Mouse (Mus musculus): ENCODE measurements around the gene Rab42. TPM values are rescaled to one million over a fixed set of nuclear protein-coding genes. Genes with fewer than 3 reads are reported as not detected.

Rab42 gene
- polyA plus RNA-seq, 1 experiment from 2014 or later, result 2.4 TPM

- Histone ChIP-seq H3K4me3 (replicated peaks) (no peak overlapping the region), H3K36me3 (peaks cover 17% of the 10 kb centered on the region), H3K9me3 (replicated peaks) (no peaks in the 10 kb centered on the region), H3K27ac (replicated peaks) (no peak overlapping the region), H3K27me3 (no peaks in the 10 kb centered on the region), H3K4me2 (replicated peaks) (no peak overlapping the region), H3K4me1 (peaks cover 17% of the 10 kb centered on the region), H3K9ac (no peak overlapping the region)
- WGBS, result 69% methylated on average over 3 of the region's 3 CpGs
- ATAC-seq (ENCODE audit: insufficient number of reproducible peaks, low FRiP score, low TSS enrichment, low read depth), result no peak
These were observed 48.2 kb downstream of the Rab42 start for GRCm38 (mm10) chr4:132254986-132255385.

- Histone ChIP-seq H3K9ac (no peak overlapping the region), H3K9me3 (replicated peaks) (no peaks in the 10 kb centered on the region), H3K36me3 (peaks cover 24% of the 10 kb centered on the region), H3K27ac (replicated peaks) (no peak overlapping the region), H3K4me1 (0 out of 2 replicates have a peak, but pooled peaks cover 4% of the 10 kb centered on the region), H3K4me2 (replicated peaks) (no peak overlapping the region), H3K27me3 (no peaks in the 10 kb centered on the region), H3K4me3 (replicated peaks) (no peak overlapping the region)
- 78% methylated on average over 2 of the region's 2 CpGs for WGBS
- ATAC-seq (ENCODE audit: insufficient number of reproducible peaks, low FRiP score, low TSS enrichment, low read depth), result no peak
These were observed 49.6 kb downstream of the Rab42 start for GRCm38 (mm10) chr4:132253622-132254021.

- H3K27me3 ChIP-seq, result no peaks in the 10 kb centered on the region
- H3K4me3 ChIP-seq (replicated peaks), result no peak overlapping the region
- no peak overlapping the region for H3K9ac ChIP-seq
- H3K27ac ChIP-seq (replicated peaks), result no peak overlapping the region
- no peaks in the 10 kb centered on the region for H3K9me3 ChIP-seq (replicated peaks)
- no peak for ATAC-seq (ENCODE audit: insufficient number of reproducible peaks, low FRiP score, low TSS enrichment, low read depth)
- WGBS, result 86% methylated on average over 8 of the region's 8 CpGs
- H3K4me1 ChIP-seq, result no peaks in the 10 kb centered on the region
- no peak overlapping the region for H3K4me2 ChIP-seq (replicated peaks)
- peaks cover 29% of the 10 kb centered on the region for H3K36me3 ChIP-seq
These were observed 50.1 kb downstream of the Rab42 start for GRCm38 (mm10) chr4:132253128-132253527.

Other genes with a start within 250 kb of the Rab42 start
- gene Gm10300, start 228.7 kb downstream of the Rab42 start, polyA plus RNA-seq (2015; fragmentation: Nextera tagmentation; extraction: Ambion mirVana), result 0.09 and 0.13 TPM in 2 replicates
- 58.0 and 58.2 TPM in 2 replicates for gene Epb41, start 228.1 kb downstream of the Rab42 start, polyA plus RNA-seq (2015; fragmentation: Nextera tagmentation; extraction: Ambion mirVana)
- gene Oprd1, start 158.9 kb downstream of the Rab42 start, polyA plus RNA-seq (2015; fragmentation: Nextera tagmentation; extraction: Ambion mirVana), result 0.33 and 0.54 TPM in 2 replicates
- 95.3 and 95.7 TPM in 2 replicates for gene Ythdf2, start 91.1 kb downstream of the Rab42 start, polyA plus RNA-seq (2015; fragmentation: Nextera tagmentation; extraction: Ambion mirVana)
- gene Gmeb1, start 41.8 kb downstream of the Rab42 start, polyA plus RNA-seq (2015; fragmentation: Nextera tagmentation; extraction: Ambion mirVana), result 37.5 and 37.8 TPM in 2 replicates
- 44.4 and 48.8 TPM in 2 replicates for gene Taf12, start 29.0 kb downstream of the Rab42 start, polyA plus RNA-seq (2015; fragmentation: Nextera tagmentation; extraction: Ambion mirVana)
- gene Trnau1ap, start 26.2 kb upstream of the Rab42 start, polyA plus RNA-seq (2015; fragmentation: Nextera tagmentation; extraction: Ambion mirVana), result 74.1 and 75.7 TPM in 2 replicates
- 66.6 and 69.8 TPM in 2 replicates for gene Rcc1, start 50.2 kb upstream of the Rab42 start, polyA plus RNA-seq (2015; fragmentation: Nextera tagmentation; extraction: Ambion mirVana)
- 21.6 and 21.8 TPM in 2 replicates for gene Phactr4, start 119.1 kb upstream of the Rab42 start, polyA plus RNA-seq (2015; fragmentation: Nextera tagmentation; extraction: Ambion mirVana)
- gene Med18, start 160.5 kb upstream of the Rab42 start, polyA plus RNA-seq (2015; fragmentation: Nextera tagmentation; extraction: Ambion mirVana), result 22.2 and 22.7 TPM in 2 replicates
- 11.4 and 12.0 TPM in 2 replicates for gene Sesn2, start 207.1 kb upstream of the Rab42 start, polyA plus RNA-seq (2015; fragmentation: Nextera tagmentation; extraction: Ambion mirVana)
- gene Atpif1, start 230.3 kb upstream of the Rab42 start, polyA plus RNA-seq (2015; fragmentation: Nextera tagmentation; extraction: Ambion mirVana), result 890 and 897 TPM in 2 replicates
- 138 and 149 TPM in 2 replicates for gene Dnajc8, start 232.2 kb upstream of the Rab42 start, polyA plus RNA-seq (2015; fragmentation: Nextera tagmentation; extraction: Ambion mirVana)

Data from embryonic facial prominence, embryonic 15.5 days (tissue).